Comparison of ENCODE assay signal across 9 mouse cellular contexts in genomic region chr16:43540108-43540507, GRCm38 (mm10).
DNase-seq lines count a peak whose midpoint lies in the region; ATAC-seq and TF ChIP-seq lines count a peak whose summit lies in the region.
"Had no signal": no experiment of that assay in that cellular context is flagged by ENCODE, and none has a peak within 500 bp of the region (broad histone marks: within the 10 kb centered on the region; RNA-seq: fewer than 3 reads in every experiment).

No protein-coding gene starts in this region.

- peak; percentile 46; the same call in 1 of the 2 replicates for ATAC-seq in hindbrain, embryonic 14.5 days (ENCODE audit: low FRiP score)
- no peak for ATAC-seq in hindbrain, embryonic 12.5 days (ENCODE audit: low FRiP score)
- peak; percentile 79 for ATAC-seq in activated CD4-positive, CD25-positive, alpha-beta regulatory T cell, adult 4 months
- ATAC-seq in intestine, embryonic 16.5 days, result peak; percentile 59; the same call in 1 of the 2 replicates
- peak; percentile 70; the same call in 1 of the 2 replicates for ATAC-seq in stomach, postnatal 0 days (ENCODE audit: low FRiP score, low TSS enrichment)

- no peak overlapping the region for H3K4me2 ChIP-seq in hindbrain, embryonic 14.5 days (replicated peaks)
- no peak overlapping the region for H3K4me2 ChIP-seq in hindbrain, embryonic 12.5 days (replicated peaks)
- H3K4me2 ChIP-seq in intestine, embryonic 16.5 days (ENCODE audit: low read depth, low read length), result no peak overlapping the region
- H3K4me2 ChIP-seq in stomach, postnatal 0 days (replicated peaks; ENCODE audit: low read depth), result no peak overlapping the region
- H3K4me2 ChIP-seq: embryonic facial prominence, embryonic 12.5 days had no signal

- H3K27ac ChIP-seq in hindbrain, embryonic 14.5 days, result peak overlapping the region; percentile 33; the same call in 1 of the 2 replicates
- no peak overlapping the region for H3K27ac ChIP-seq in hindbrain, embryonic 12.5 days
- H3K27ac ChIP-seq in intestine, embryonic 16.5 days (ENCODE audit: low read length), result no peak overlapping the region
- H3K27ac ChIP-seq in stomach, postnatal 0 days (replicated peaks), result no peak overlapping the region
- H3K27ac ChIP-seq: embryonic facial prominence, embryonic 12.5 days had no signal

- no peak for TF ChIP-seq EP300 in stomach, postnatal 0 days (optimal IDR thresholded peaks at IDR 0.05)

- WGBS in hindbrain, embryonic 14.5 days, result 29% methylated on average over 3 of the region's 3 CpGs
- WGBS in hindbrain, embryonic 12.5 days, result 28% methylated on average over 3 of the region's 3 CpGs
- whole genome bisulfite sequencing in intestine, embryonic 16.5 days, result 32% methylated on average over 3 of the region's 3 CpGs
- WGBS in stomach, postnatal 0 days, result 15% methylated on average over 3 of the region's 3 CpGs

- DNase-seq in hindbrain, embryonic 14.5 days (ENCODE audit: low spot score), result peak; percentile 68
- DNase-seq in CD4-positive helper T cell, adult 2 months (ENCODE audit: low read depth, low spot score), result peak; percentile 59
- no peak for DNase-seq in stomach, postnatal 0 days (ENCODE audit: low spot score)
- no peak for DNase-seq in testis, postnatal 14 days (ENCODE audit: low spot score)
- DNase-seq in kidney, adult 8-10 months, result no peak

- no peak overlapping the region for H3K9ac ChIP-seq in hindbrain, embryonic 14.5 days
- no peak overlapping the region for H3K9ac ChIP-seq in hindbrain, embryonic 12.5 days
- no peak overlapping the region for H3K9ac ChIP-seq in intestine, embryonic 16.5 days (ENCODE audit: low read depth, low read length)
- H3K9ac ChIP-seq in stomach, postnatal 0 days (ENCODE audit: low read length), result no peak overlapping the region
- H3K9ac ChIP-seq: embryonic facial prominence, embryonic 12.5 days had no signal

- H3K9me3 ChIP-seq in hindbrain, embryonic 14.5 days (ENCODE audit: control insufficient read depth, low read length), result no peaks in the 10 kb centered on the region
- H3K9me3 ChIP-seq in hindbrain, embryonic 12.5 days (replicated peaks), result no peaks in the 10 kb centered on the region
- H3K9me3 ChIP-seq in intestine, embryonic 16.5 days (ENCODE audit: control insufficient read depth, low read length), result no peaks in the 10 kb centered on the region
- no peaks in the 10 kb centered on the region for H3K9me3 ChIP-seq in stomach, postnatal 0 days (ENCODE audit: control insufficient read depth, low read length)
- H3K9me3 ChIP-seq: embryonic facial prominence, embryonic 12.5 days had no signal

- no peaks in the 10 kb centered on the region for H3K36me3 ChIP-seq in hindbrain, embryonic 14.5 days (replicated peaks; ENCODE audit: control insufficient read depth, insufficient read depth)
- no peaks in the 10 kb centered on the region for H3K36me3 ChIP-seq in hindbrain, embryonic 12.5 days
- no peaks in the 10 kb centered on the region for H3K36me3 ChIP-seq in intestine, embryonic 16.5 days (ENCODE audit: control insufficient read depth, insufficient read depth, low read length)
- H3K36me3 ChIP-seq in stomach, postnatal 0 days (ENCODE audit: control insufficient read depth, insufficient read depth, low read length), result no peaks in the 10 kb centered on the region
- H3K36me3 ChIP-seq: embryonic facial prominence, embryonic 12.5 days had no signal

- no peak overlapping the region for H3K4me3 ChIP-seq in hindbrain, embryonic 14.5 days (replicated peaks; ENCODE audit: low read length)
- H3K4me3 ChIP-seq in hindbrain, embryonic 12.5 days, result no peak overlapping the region
- no peak overlapping the region for H3K4me3 ChIP-seq in intestine, embryonic 16.5 days (ENCODE audit: low read length)
- no peak overlapping the region for H3K4me3 ChIP-seq in stomach, postnatal 0 days (ENCODE audit: low read depth, low read length)
- H3K4me3 ChIP-seq: embryonic facial prominence, embryonic 12.5 days had no signal

- H3K4me1 ChIP-seq in hindbrain, embryonic 14.5 days (replicated peaks; ENCODE audit: control insufficient read depth, insufficient read depth, low read length), result 0 out of 2 replicates have a peak, but pooled peaks cover 4% of the 10 kb centered on the region
- 0 out of 2 replicates have a peak, but pooled peaks cover 2% of the 10 kb centered on the region for H3K4me1 ChIP-seq in hindbrain, embryonic 12.5 days
- no peaks in the 10 kb centered on the region for H3K4me1 ChIP-seq in intestine, embryonic 16.5 days (ENCODE audit: control insufficient read depth, insufficient read depth, low read length)
- H3K4me1 ChIP-seq in stomach, postnatal 0 days (replicated peaks; ENCODE audit: control insufficient read depth, insufficient read depth), result no peaks in the 10 kb centered on the region
- H3K4me1 ChIP-seq: embryonic facial prominence, embryonic 12.5 days had no signal

- TF ChIP-seq CTCF in stomach, postnatal 0 days (IDR thresholded peaks at IDR 0.05; ENCODE audit: low read depth), result peak; percentile 97

- H3K27me3 ChIP-seq in hindbrain, embryonic 14.5 days (ENCODE audit: control insufficient read depth, insufficient read depth, low read length), result no peaks in the 10 kb centered on the region
- no peaks in the 10 kb centered on the region for H3K27me3 ChIP-seq in hindbrain, embryonic 12.5 days
- no peaks in the 10 kb centered on the region for H3K27me3 ChIP-seq in intestine, embryonic 16.5 days (replicated peaks; ENCODE audit: control insufficient read depth, insufficient read depth, low read length)
- no peaks in the 10 kb centered on the region for H3K27me3 ChIP-seq in stomach, postnatal 0 days (ENCODE audit: control insufficient read depth, insufficient read depth, low read length)
- H3K27me3 ChIP-seq: embryonic facial prominence, embryonic 12.5 days had no signal

Comparison
In these comparisons a context has a peak if more than half of its experiments do, and no peak if none do; other contexts are left out.
1. DNase-seq: peak in hindbrain, embryonic 14.5 days (single experiment) and CD4-positive helper T cell, adult 2 months (single experiment); none in stomach, postnatal 0 days (single experiment), testis, postnatal 14 days (single experiment) and kidney, adult 8-10 months (0 of 2).